Mouse (Mus musculus): ENCODE results near the gene Sar1b. TPM values are rescaled to one million over a fixed set of nuclear protein-coding genes. Genes with fewer than 3 reads are reported as not detected.
"Not testable (repeated sequence)": the region's sequence is repeated elsewhere in the genome, so short reads cannot be mapped to it uniquely, and the experiment has no call there.

The Sar1b gene
- polyA plus RNA-seq (2012; rRNA removed), result 13.1 and 24.9 TPM in 2 replicates

GRCm38 (mm10) chr11:51763213-51763907, at the start of gene Sar1b, which contains the start of gene Sec24a:
Gene Sar1b (plus strand): TSS chr11:51763687.
Gene Sec24a (minus strand): TSS chr11:51763634.
- peak; percentile 87; the same call in 1 of the 2 replicates for TF ChIP-seq POLR2A (IDR thresholded peaks at IDR 0.05; ENCODE audit: borderline replicate concordance, extremely low read depth, low read depth, low read length)
- no peak for TF ChIP-seq CTCF (IDR thresholded peaks at IDR 0.05; ENCODE audit: insufficient read depth, low read length)
- peaks cover 10% of the 10 kb centered on the region for H3K4me1 ChIP-seq (ENCODE audit: control insufficient read depth, insufficient read depth, low read length)
- peak; percentile 77 for DNase-seq
- 2% methylated on average over 30 of the region's 30 CpGs for WGBS
- peak within 1 kb of the TSS; percentile 96 for H3K4me3 ChIP-seq (replicated peaks; ENCODE audit: extremely low read depth, low read depth, low read length)

- Histone ChIP-seq H3K4me3 (replicated peaks; ENCODE audit: extremely low read depth, low read depth, low read length) (no peak overlapping the region), H3K4me1 (ENCODE audit: control insufficient read depth, insufficient read depth, low read length) (no peaks in the 10 kb centered on the region)
- DNase-seq, result no peak
- TF ChIP-seq CTCF (IDR thresholded peaks at IDR 0.05; ENCODE audit: insufficient read depth, low read length) (no peak), POLR2A (IDR thresholded peaks at IDR 0.05; ENCODE audit: borderline replicate concordance, extremely low read depth, low read depth, low read length) (no peak)
- WGBS, result 91% methylated on average over 11 of the region's 11 CpGs
Observed at GRCm38 (mm10) chr11:51721066-51721465, 42.4 kb upstream of the Sar1b start.

GRCm38 (mm10) chr11:51732883-51733282, 30.6 kb upstream of the Sar1b start:
- no peak for DNase-seq
- no peak overlapping the region for H3K4me3 ChIP-seq (replicated peaks; ENCODE audit: extremely low read depth, low read depth, low read length)
- TF ChIP-seq CTCF (IDR thresholded peaks at IDR 0.05; ENCODE audit: insufficient read depth, low read length) (no peak), POLR2A (IDR thresholded peaks at IDR 0.05; ENCODE audit: borderline replicate concordance, extremely low read depth, low read depth, low read length) (no peak)
- no peaks in the 10 kb centered on the region for H3K4me1 ChIP-seq (ENCODE audit: control insufficient read depth, insufficient read depth, low read length)
- WGBS, result 79% methylated on average over 1 of the region's 1 CpGs

GRCm38 (mm10) chr11:51734218-51734617, 29.3 kb upstream of the Sar1b start:
- 95% methylated on average over 13 of the region's 13 CpGs for WGBS
- not testable (repeated sequence) for H3K4me1 ChIP-seq (ENCODE audit: control insufficient read depth, insufficient read depth, low read length); DNase-seq; H3K4me3 ChIP-seq (replicated peaks; ENCODE audit: extremely low read depth, low read depth, low read length)

- no peak for DNase-seq
- H3K4me3 ChIP-seq (replicated peaks; ENCODE audit: extremely low read depth, low read depth, low read length), result no peak overlapping the region
- H3K4me1 ChIP-seq (ENCODE audit: control insufficient read depth, insufficient read depth, low read length), result no peaks in the 10 kb centered on the region
- TF ChIP-seq POLR2A (IDR thresholded peaks at IDR 0.05; ENCODE audit: borderline replicate concordance, extremely low read depth, low read depth, low read length) (no peak), CTCF (IDR thresholded peaks at IDR 0.05; ENCODE audit: insufficient read depth, low read length) (no peak)
- 83% methylated on average over 3 of the region's 3 CpGs for WGBS
Observed at GRCm38 (mm10) chr11:51738651-51739403, 24.7 kb upstream of the Sar1b start.

GRCm38 (mm10) chr11:51740701-51741100, 22.8 kb upstream of the Sar1b start:
- no peak overlapping the region for H3K4me3 ChIP-seq (replicated peaks; ENCODE audit: extremely low read depth, low read depth, low read length)
- 92% methylated on average over 3 of the region's 3 CpGs for WGBS
- TF ChIP-seq CTCF (IDR thresholded peaks at IDR 0.05; ENCODE audit: insufficient read depth, low read length) (no peak), POLR2A (IDR thresholded peaks at IDR 0.05; ENCODE audit: borderline replicate concordance, extremely low read depth, low read depth, low read length) (no peak)
- no peaks in the 10 kb centered on the region for H3K4me1 ChIP-seq (ENCODE audit: control insufficient read depth, insufficient read depth, low read length)
- no peak for DNase-seq

GRCm38 (mm10) chr11:51746096-51746495, 17.4 kb upstream of the Sar1b start:
- TF ChIP-seq CTCF (IDR thresholded peaks at IDR 0.05; ENCODE audit: insufficient read depth, low read length) (no peak), POLR2A (IDR thresholded peaks at IDR 0.05; ENCODE audit: borderline replicate concordance, extremely low read depth, low read depth, low read length) (no peak)
- WGBS, result 23% methylated on average over 1 of the region's 1 CpGs
- DNase-seq, result no peak
- Histone ChIP-seq H3K4me1 (ENCODE audit: control insufficient read depth, insufficient read depth, low read length) (no peaks in the 10 kb centered on the region), H3K4me3 (replicated peaks; ENCODE audit: extremely low read depth, low read depth, low read length) (no peak overlapping the region)

- WGBS, result 81% methylated on average over 6 of the region's 6 CpGs
- peaks cover 12% of the 10 kb centered on the region for H3K4me1 ChIP-seq (ENCODE audit: control insufficient read depth, insufficient read depth, low read length)
Observed at GRCm38 (mm10) chr11:51751623-51752225, 11.8 kb upstream of the Sar1b start.

GRCm38 (mm10) chr11:51755621-51756311, 7.7 kb upstream of the Sar1b start:
- TF ChIP-seq POLR2A (IDR thresholded peaks at IDR 0.05; ENCODE audit: borderline replicate concordance, extremely low read depth, low read depth, low read length) (no peak), CTCF (IDR thresholded peaks at IDR 0.05; ENCODE audit: insufficient read depth, low read length) (no peak)
- peak; percentile 16 for DNase-seq
- peaks cover 16% of the 10 kb centered on the region for H3K4me1 ChIP-seq (ENCODE audit: control insufficient read depth, insufficient read depth, low read length)
- WGBS, result under 1% methylated on average over 46 of the region's 46 CpGs
- H3K4me3 ChIP-seq (replicated peaks; ENCODE audit: extremely low read depth, low read depth, low read length), result peak overlapping the region; percentile 86

More at GRCm38 (mm10) chr11:51751623-51752225, 11.8 kb upstream of the Sar1b start:
- not testable (repeated sequence) for DNase-seq; H3K4me3 ChIP-seq (replicated peaks; ENCODE audit: extremely low read depth, low read depth, low read length)

All from lung, adult 2 months (tissue).